Mouse (Mus musculus) liver, adult 2 months (tissue): ENCODE data around the gene Il1f6.

Experiments used
- CTCF ChIP-seq: fragments of 200-500 bp; IDR thresholded peaks from 2 replicates; pipeline ENCODE4 v1.5.1; 2011; ENCODE audit warnings: low read depth, low read length, control low read depth
- POLR2A ChIP-seq: fragments of 200-500 bp; IDR thresholded peaks from 2 replicates; pipeline ENCODE4 v1.6.1; 2011; ENCODE audit warnings: low read length, control low read depth; ENCODE audit not compliant: insufficient read depth; ENCODE audit errors: extremely low read depth

DNA sequence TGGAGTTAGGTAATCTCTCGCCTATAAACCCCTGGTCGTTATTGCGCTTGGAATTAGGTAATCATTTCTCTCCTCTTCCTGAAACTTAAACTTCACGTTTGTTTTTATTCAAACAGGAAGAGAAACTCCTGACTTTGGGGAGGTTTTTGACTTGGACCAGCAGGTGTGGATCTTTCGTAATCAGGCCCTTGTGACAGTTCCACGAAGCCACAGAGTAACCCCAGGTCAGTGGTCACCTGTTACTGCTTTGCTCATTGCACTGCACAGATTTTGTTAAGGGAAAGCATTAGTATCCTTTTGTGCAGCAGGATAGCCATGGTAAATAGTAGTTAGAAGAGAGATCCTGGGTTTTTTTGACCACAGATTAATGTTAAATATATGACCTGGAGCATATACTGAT is 27.6 kb upstream of the Il1f6 start:
- TF ChIP-seq POLR2A, result no peak
- TF ChIP-seq CTCF, result no peak
